Mouse (Mus musculus): Measurements from ENCODE around the gene Ifi35.

DNA sequence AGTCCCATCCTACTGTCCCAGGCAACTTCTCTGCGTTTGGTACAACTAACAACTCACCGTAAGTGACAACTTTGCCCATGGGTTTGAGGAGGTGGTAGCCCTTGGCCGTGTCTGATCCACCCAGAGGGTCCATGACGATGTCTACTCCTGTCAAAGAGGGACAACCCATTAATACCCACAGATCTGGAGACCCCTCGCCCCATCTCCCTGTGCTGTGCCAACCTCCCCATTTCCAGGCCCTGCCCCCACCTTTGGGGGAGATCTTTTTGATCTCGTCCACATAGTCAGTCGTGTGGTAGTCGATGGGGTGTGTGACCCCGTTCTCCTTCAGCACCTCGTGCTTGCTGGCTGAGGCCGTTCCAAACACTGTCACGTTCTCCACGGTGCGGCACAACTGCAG, 13.9 kb downstream of the Ifi35 start:
- no peak for TF ChIP-seq POLR2A (IDR thresholded peaks at IDR 0.05; ENCODE audit: borderline replicate concordance, insufficient read depth, low read length)
- TF ChIP-seq CTCF (IDR thresholded peaks at IDR 0.05; ENCODE audit: borderline replicate concordance, insufficient read depth, low read depth, low read length): no peak

Measured in cerebellum, adult 2 months (tissue).